Mouse (Mus musculus): ENCODE measurements at regions not wholly inside any gene's neighbourhood (a gene's known extent, or its start where the extent isn't known, plus 50 kb on each side); places are given as distances from the start of the nearest gene placed in this dataset.
"Not testable (repeated sequence)": the region's sequence is repeated elsewhere in the genome, so short reads cannot be mapped to it uniquely, and the experiment has no call there.

GRCm38 (mm10) chr16:3334355-3334754 lies 256.5 kb upstream of the Olfr161 start:
- not testable (repeated sequence) for DNase-seq (ENCODE audit: low spot score)

- not testable (repeated sequence) for DNase-seq (ENCODE audit: low spot score)
Observed at GRCm38 (mm10) chr16:3343372-3343771, 247.5 kb upstream of the Olfr161 start.

- DNase-seq (ENCODE audit: low spot score), result not testable (repeated sequence)
Observed at GRCm38 (mm10) chr16:3344725-3345380, 246.0 kb upstream of the Olfr161 start.

GRCm38 (mm10) chr16:3349382-3349781 lies 241.5 kb upstream of the Olfr161 start:
- not testable (repeated sequence) for DNase-seq (ENCODE audit: low spot score)

- not testable (repeated sequence) for DNase-seq (ENCODE audit: low spot score)
Observed at GRCm38 (mm10) chr16:3349850-3350547, 240.8 kb upstream of the Olfr161 start.

GRCm38 (mm10) chr16:3350668-3351507 lies 240.0 kb upstream of the Olfr161 start:
- DNase-seq (ENCODE audit: low spot score), result not testable (repeated sequence)

- peak; percentile 71 for DNase-seq (ENCODE audit: low spot score)
Observed at GRCm38 (mm10) chr16:3351508-3352046, 239.3 kb upstream of the Olfr161 start.

Measured in urinary bladder, postnatal 10 days (tissue).